In genomic region chr13:93191831-93192645, GRCm38 (mm10) we compare ENCODE assay signal across 8 mouse cellular contexts. TPM values are rescaled to one million over a fixed set of nuclear protein-coding genes. Genes with fewer than 3 reads are reported as not detected.
DNase-seq lines count a peak whose midpoint lies in the region; ATAC-seq and TF ChIP-seq lines count a peak whose summit lies in the region.

Gene Tent2, minus strand, starts transcription at chr13:93192385.

- TF ChIP-seq RAD21 in CH12.LX (IDR thresholded peaks at IDR 0.05; ENCODE audit: low read depth, low read length): no peak; the same call in 1 of the 2 replicates

- DNase-seq in CH12.LX (ENCODE audit: extremely low read depth): peak; percentile 97
- peak; percentile 92 for DNase-seq in c-Kit-positive CD71-positive TER-119-negative erythroid progenitor cells, embryonic 14.5 days (ENCODE audit: low read depth)
- DNase-seq in forebrain, embryonic 11.5 days (ENCODE audit: low spot score): peak; percentile 96
- DNase-seq in kidney, postnatal 36 days: peak; percentile 97 to 98
- DNase-seq in telencephalon, adult 2 months (ENCODE audit: low read depth, low spot score): peak; percentile 96

- H3K9me3 ChIP-seq in CH12.LX (replicated peaks; ENCODE audit: low read length): no peaks in the 10 kb centered on the region
- H3K9me3 ChIP-seq in forebrain, embryonic 11.5 days (ENCODE audit: control insufficient read depth, low read length): no peaks in the 10 kb centered on the region
- H3K9me3 ChIP-seq in heart, embryonic 16.5 days (replicated peaks; ENCODE audit: control insufficient read depth, low read length): no peaks in the 10 kb centered on the region
- no peaks in the 10 kb centered on the region for H3K9me3 ChIP-seq in liver, embryonic 15.5 days (replicated peaks)
- H3K9me3 ChIP-seq in neural tube, embryonic 12.5 days: no peaks in the 10 kb centered on the region

- H3K4me2 ChIP-seq in CH12.LX (ENCODE audit: insufficient read depth, low read depth, poor library complexity, severe bottlenecking): peak within 1 kb of the TSS; percentile 91
- H3K4me2 ChIP-seq in forebrain, embryonic 11.5 days (ENCODE audit: low read depth, low read length, severe bottlenecking): peak within 1 kb of the TSS; percentile 64
- H3K4me2 ChIP-seq in heart, embryonic 16.5 days (ENCODE audit: low read depth, low read length): peak within 1 kb of the TSS; percentile 82
- H3K4me2 ChIP-seq in liver, embryonic 15.5 days: peak within 1 kb of the TSS; percentile 74
- peak within 1 kb of the TSS; percentile 72 for H3K4me2 ChIP-seq in neural tube, embryonic 12.5 days (replicated peaks)

- no peak for TF ChIP-seq CTCF in CH12.LX (conservative IDR thresholded peaks at IDR 0.05 in 1 of 2, IDR thresholded peaks at IDR 0.05 in 1 of 2; ENCODE audit: low read depth in 2 of 2, low read length in 2 of 2)

- peak within 1 kb of the TSS; percentile 71 to 93 (median 75) for H3K4me3 ChIP-seq in CH12.LX (replicated peaks in 1 of 3; ENCODE audit: low read depth in 2 of 3, low read length in 2 of 3, poor library complexity in 1 of 3)
- peak within 1 kb of the TSS; percentile 93 for H3K4me3 ChIP-seq in forebrain, embryonic 11.5 days (ENCODE audit: low read depth, low read length)
- peak within 1 kb of the TSS; percentile 76 for H3K4me3 ChIP-seq in heart, embryonic 16.5 days (ENCODE audit: low read length)
- peak within 1 kb of the TSS; percentile 85 for H3K4me3 ChIP-seq in liver, embryonic 15.5 days (replicated peaks)
- H3K4me3 ChIP-seq in neural tube, embryonic 12.5 days: peak within 1 kb of the TSS; percentile 79

- H3K79me2 ChIP-seq in CH12.LX (replicated peaks; ENCODE audit: control insufficient read depth, extremely low read depth, insufficient read depth, poor library complexity, severe bottlenecking): peaks cover 35% of the 10 kb centered on the region

- peak; percentile 99 for ATAC-seq in forebrain, embryonic 11.5 days (replicated peaks; ENCODE audit: low FRiP score)
- peak; percentile 98 for ATAC-seq in heart, embryonic 16.5 days (replicated peaks; ENCODE audit: extremely low read depth, insufficient read depth, low FRiP score)
- peak; percentile 100 for ATAC-seq in liver, embryonic 15.5 days (ENCODE audit: insufficient read depth)
- peak; percentile 99 for ATAC-seq in neural tube, embryonic 12.5 days (ENCODE audit: low FRiP score, low read depth)

- dilution Hi-C loops in CH12.LX (cut with MboI; ENCODE audit: extremely low pct_ligation_motif_present, extremely low pct_unique_long_range_greater_than_20kb, low sequenced_read_pairs): no loop called here

- peak; percentile 94 for TF ChIP-seq POLR2A in CH12.LX (IDR thresholded peaks at IDR 0.05; ENCODE audit: low read depth, low read length)

- H3K4me1 ChIP-seq in CH12.LX (ENCODE audit: control insufficient read depth in 1 of 2, insufficient read depth in 2 of 2): peaks cover 0 to 14% of the 10 kb centered on the region in 2 experiments; a peak in 1 of 4 replicates
- no peaks in the 10 kb centered on the region for H3K4me1 ChIP-seq in forebrain, embryonic 11.5 days (replicated peaks; ENCODE audit: control insufficient read depth, insufficient read depth, low read length)
- H3K4me1 ChIP-seq in heart, embryonic 16.5 days (ENCODE audit: control insufficient read depth, insufficient read depth, low read length): peaks cover 20% of the 10 kb centered on the region
- peaks cover 26% of the 10 kb centered on the region for H3K4me1 ChIP-seq in liver, embryonic 15.5 days (replicated peaks)
- no peaks in the 10 kb centered on the region; the same call in 1 of the 2 replicates for H3K4me1 ChIP-seq in neural tube, embryonic 12.5 days

- H3K9ac ChIP-seq in CH12.LX (ENCODE audit: insufficient read depth, low read depth): peak within 1 kb of the TSS; percentile 85
- peak within 1 kb of the TSS; percentile 94 for H3K9ac ChIP-seq in forebrain, embryonic 11.5 days (ENCODE audit: low read length)
- H3K9ac ChIP-seq in heart, embryonic 16.5 days (ENCODE audit: low read length): peak within 1 kb of the TSS; percentile 93
- H3K9ac ChIP-seq in liver, embryonic 15.5 days: peak within 1 kb of the TSS; percentile 92
- peak within 1 kb of the TSS; percentile 89 for H3K9ac ChIP-seq in neural tube, embryonic 12.5 days

- under 1% methylated on average over 69 of the region's 72 CpGs for WGBS in forebrain, embryonic 11.5 days
- WGBS in heart, embryonic 16.5 days: under 1% methylated on average over 71 of the region's 72 CpGs
- WGBS in liver, embryonic 15.5 days (ENCODE audit: insufficient replicate concordance): under 1% methylated on average over 71 of the region's 72 CpGs
- under 1% methylated on average over 72 of the region's 72 CpGs for WGBS in neural tube, embryonic 12.5 days

- no peaks in the 10 kb centered on the region for H3K27me3 ChIP-seq in CH12.LX (replicated peaks)
- H3K27me3 ChIP-seq in forebrain, embryonic 11.5 days (ENCODE audit: control insufficient read depth, insufficient read depth, low read length): no peaks in the 10 kb centered on the region
- no peaks in the 10 kb centered on the region for H3K27me3 ChIP-seq in heart, embryonic 16.5 days (ENCODE audit: control insufficient read depth, insufficient read depth, low read length)
- no peaks in the 10 kb centered on the region for H3K27me3 ChIP-seq in liver, embryonic 15.5 days
- H3K27me3 ChIP-seq in neural tube, embryonic 12.5 days (replicated peaks): no peaks in the 10 kb centered on the region

- H3K27ac ChIP-seq in CH12.LX (ENCODE audit: insufficient read depth, low read depth): peak within 1 kb of the TSS; percentile 71
- H3K27ac ChIP-seq in forebrain, embryonic 11.5 days (ENCODE audit: low read depth, low read length): peak within 1 kb of the TSS; percentile 89
- H3K27ac ChIP-seq in heart, embryonic 16.5 days (ENCODE audit: low read length): peak within 1 kb of the TSS; percentile 91
- peak within 1 kb of the TSS; percentile 93 for H3K27ac ChIP-seq in liver, embryonic 15.5 days (replicated peaks)
- peak within 1 kb of the TSS; percentile 80 for H3K27ac ChIP-seq in neural tube, embryonic 12.5 days

- TF ChIP-seq EP300 in CH12.LX (IDR thresholded peaks at IDR 0.05; ENCODE audit: low read length): no peak

- in situ Hi-C loops in CH12.LX (cut with MboI; ENCODE audit: low pct_ligation_motif_present, low pct_unique_long_range_greater_than_20kb, low sequenced_read_pairs): no loop called here

- no peaks in the 10 kb centered on the region for H3K36me3 ChIP-seq in CH12.LX (replicated peaks in 1 of 2; ENCODE audit: control insufficient read depth in 1 of 2, insufficient read depth in 1 of 2, low read length in 1 of 2)
- H3K36me3 ChIP-seq in forebrain, embryonic 11.5 days (ENCODE audit: control insufficient read depth, insufficient read depth, low read length): no peaks in the 10 kb centered on the region
- H3K36me3 ChIP-seq in heart, embryonic 16.5 days (ENCODE audit: control insufficient read depth, insufficient read depth): peaks cover 3% of the 10 kb centered on the region; the same call in 1 of the 2 replicates
- 0 out of 2 replicates have a peak, but pooled peaks cover 3% of the 10 kb centered on the region for H3K36me3 ChIP-seq in liver, embryonic 15.5 days (replicated peaks)
- no peaks in the 10 kb centered on the region for H3K36me3 ChIP-seq in neural tube, embryonic 12.5 days

TF ChIP-seq in CH12.LX, 34 proteins besides CTCF, POLR2A, EP300 and RAD21 (continues in another document):
- TF ChIP-seq IRF4 (IDR thresholded peaks at IDR 0.05; ENCODE audit: low read depth, low read length) (peak; percentile 48; the same call in 1 of the 2 replicates), POLR2AphosphoS2 (IDR thresholded peaks at IDR 0.05; ENCODE audit: low read depth, low read length) (peak; percentile 80; the same call in 1 of the 2 replicates), E2F4 (IDR thresholded peaks at IDR 0.05; ENCODE audit: insufficient replicate concordance, low read depth, low read length) (peak; percentile 78; the same call in 1 of the 2 replicates), MAX (IDR thresholded peaks at IDR 0.05; ENCODE audit: low read length) (no peak), JUND (conservative IDR thresholded peaks at IDR 0.05; ENCODE audit: low read depth, low read length) (no peak), BHLHE40 (IDR thresholded peaks at IDR 0.05; ENCODE audit: low read depth, low read length) (peak; percentile 58), SMC3 (IDR thresholded peaks at IDR 0.05; ENCODE audit: low read depth, low read length) (no peak), TBP (conservative IDR thresholded peaks at IDR 0.05; ENCODE audit: low read depth, low read length) (peak; percentile 68; the same call in 1 of the 2 replicates), RCOR1 (conservative IDR thresholded peaks at IDR 0.05; ENCODE audit: low read depth, low read length) (0 out of 2 replicates have a peak, but pooled peaks have one; percentile 43), SIN3A (IDR thresholded peaks at IDR 0.05; ENCODE audit: low read length) (peak; percentile 89; the same call in 1 of the 2 replicates), ELF1 (IDR thresholded peaks at IDR 0.05; ENCODE audit: low read depth, low read length) (peak; percentile 97), TCF12 (IDR thresholded peaks at IDR 0.05; ENCODE audit: low read depth, low read length) (peak; percentile 83), MYC (IDR thresholded peaks at IDR 0.05; ENCODE audit: low read depth, low read length) (peak; percentile 78; the same call in 1 of the 2 replicates), CHD1 (IDR thresholded peaks at IDR 0.05; ENCODE audit: low read depth, low read length) (no peak), MAZ (IDR thresholded peaks at IDR 0.05; ENCODE audit: low read depth, low read length) (peak; percentile 64; the same call in 1 of the 2 replicates), PAX5 (IDR thresholded peaks at IDR 0.05; ENCODE audit: low read length) (no peak), USF2 (conservative IDR thresholded peaks at IDR 0.05; ENCODE audit: low read depth, low read length) (no peak), CHD2 (IDR thresholded peaks at IDR 0.05; ENCODE audit: low read length) (peak; percentile 97), GABPA (IDR thresholded peaks at IDR 0.05; ENCODE audit: insufficient replicate concordance, low read depth, low read length) (peak; percentile 23; the same call in 1 of the 2 replicates), ZMIZ1 (IDR thresholded peaks at IDR 0.05; ENCODE audit: low read depth, low read length) (peak; percentile 78; the same call in 1 of the 2 replicates), ZNF384 (IDR thresholded peaks at IDR 0.05; ENCODE audit: low read depth, low read length) (peak; percentile 98), ZKSCAN1 (IDR thresholded peaks at IDR 0.05; ENCODE audit: borderline replicate concordance, low read depth, low read length) (no peak)

RNA-seq across cellular contexts. Expression of gene Tent2, which starts in this region (rescaled TPM):
- total RNA-seq in CH12.LX (2012; rRNA removed) (20.6 and 21.8 TPM in 2 replicates), CH12.LX (2014; rRNA removed) (45.8 and 52.1 TPM in 2 replicates)
- polyA plus RNA-seq in CH12.LX (2012; ENCODE audit: insufficient read length, low read depth): 44.0 and 62.1 TPM in 2 replicates
- polyA plus RNA-seq in forebrain, embryonic 11.5 days (2014; fragmentation: Nextera tagmentation; extraction: Ambion mirVana): 71.0 and 72.4 TPM in 2 replicates
- 32.4 and 37.4 TPM in 2 replicates for polyA plus RNA-seq in heart, embryonic 16.5 days (2015; fragmentation: Nextera tagmentation; extraction: Ambion mirVana)
- polyA plus RNA-seq in liver, embryonic 15.5 days (2015; fragmentation: Nextera tagmentation; extraction: Ambion mirVana): 31.7 and 33.8 TPM in 2 replicates
- polyA plus RNA-seq in neural tube, embryonic 12.5 days (2016; fragmentation: Nextera tagmentation; extraction: Ambion mirVana): 57.1 and 62.3 TPM in 2 replicates

Comparison
In these comparisons a context has a peak if more than half of its experiments do, and no peak if none do; other contexts are left out.
1. Peak in every context shown above with its lines: DNase-seq, ATAC-seq, H3K4me3 ChIP-seq and H3K27ac ChIP-seq.